Mouse (Mus musculus) forebrain, embryonic 16.5 days (tissue): ENCODE data around the gene Slc30a7. TPM values are rescaled to one million over a fixed set of nuclear protein-coding genes. Genes with fewer than 3 reads are reported as not detected.

ENCODE experiments used
- ATAC-seq: fragments of 200-750 bp; cut with Nextera tagmentation; 2 replicates; pipeline ENCODE4 v1.8.0; 2017; ENCODE audit warnings: mild to moderate bottlenecking, moderate library complexity
- H3K27ac ChIP-seq: fragments of 300-500 bp; sonication (generic); 2 replicates; pipeline ENCODE4 v1.5.1; 2014; ENCODE audit warnings: low read length, control low read depth
- H3K27me3 ChIP-seq: fragments of 300-500 bp; sonication (generic); replicated peaks from 2 replicates; pipeline ENCODE4 v1.6.1; 2014; ENCODE audit warnings: low read length; ENCODE audit not compliant: control insufficient read depth, insufficient read depth
- H3K36me3 ChIP-seq: fragments of 300-500 bp; sonication (generic); 2 replicates; pipeline ENCODE4 v1.6.1; 2014; ENCODE audit not compliant: control insufficient read depth, insufficient read depth
- H3K4me1 ChIP-seq: fragments of 300-500 bp; sonication (generic); replicated peaks from 2 replicates; pipeline ENCODE4 v1.6.1; 2014; ENCODE audit warnings: low read length; ENCODE audit not compliant: control insufficient read depth, insufficient read depth
- H3K4me2 ChIP-seq: fragments of 300-500 bp; sonication (generic); 2 replicates; pipeline ENCODE4 v1.6.1; 2014; ENCODE audit warnings: mild to moderate bottlenecking, low read length, control low read depth
- H3K4me3 ChIP-seq: fragments of 300-500 bp; sonication (generic); replicated peaks from 2 replicates; pipeline ENCODE4 v1.5.1; 2014; ENCODE audit warnings: mild to moderate bottlenecking, low read length, control low read depth
- H3K9ac ChIP-seq: fragments of 300-500 bp; sonication (generic); replicated peaks from 2 replicates; pipeline ENCODE4 v1.6.1; 2014; ENCODE audit warnings: low read depth, low read length, control low read depth
- H3K9me3 ChIP-seq: fragments of 300-500 bp; sonication (generic); 2 replicates; pipeline ENCODE4 v1.6.1; 2016; ENCODE audit warnings: low read length; ENCODE audit not compliant: control insufficient read depth
- WGBS: fragments of 180-500 bp; shearing (Covaris S2); extraction: QIAGEN DNeasy Blood & Tissue Kit; methylation state at CpG from one replicate; pipeline ENCODE4 v1.1.7; 2014; 5-methylcytosine and 5-hydroxymethylcytosine counted together
- polyA plus RNA-seq: library from polyadenylated mRNA; unstranded; fragments of >200 nt; fragmentation: Nextera tagmentation; extraction: Ambion mirVana; gene quantifications from 2 replicates; pipeline ENCODE4 v1.2.1, GENCODE M21; 2015

Slc30a7 gene
- polyA plus RNA-seq, 1 experiment from 2014 or later = 19.0 TPM

- Histone ChIP-seq H3K27ac (no peak overlapping the region), H3K4me2 (no peak overlapping the region), H3K9ac (no peak overlapping the region), H3K4me1 (no peaks in the 10 kb centered on the region), H3K4me3 (no peak overlapping the region), H3K9me3 (no peaks in the 10 kb centered on the region), H3K36me3 (peaks cover 3% of the 10 kb centered on the region), H3K27me3 (no peaks in the 10 kb centered on the region)
- peak; percentile 45; the same call in 1 of the 2 replicates for ATAC-seq
- 57% methylated on average over 5 of the region's 5 CpGs for WGBS
These were observed 17.5 kb upstream of the Slc30a7 start for GRCm38 (mm10) chr3:116024669-116025068.

GRCm38 (mm10) chr3:116024236-116024635 lies 17.0 kb upstream of the Slc30a7 start:
- no peak overlapping the region for H3K9ac ChIP-seq
- 94% methylated on average over 12 of the region's 12 CpGs for WGBS

GRCm38 (mm10) chr3:116019136-116019535 lies 11.9 kb upstream of the Slc30a7 start:
- ATAC-seq = no peak
- H3K9ac ChIP-seq = no peak overlapping the region
- no peaks in the 10 kb centered on the region for H3K9me3 ChIP-seq
- no peaks in the 10 kb centered on the region for H3K27me3 ChIP-seq
- H3K4me1 ChIP-seq = peaks cover 4% of the 10 kb centered on the region; the same call in 1 of the 2 replicates
- H3K4me3 ChIP-seq = no peak overlapping the region
- H3K36me3 ChIP-seq = no peaks in the 10 kb centered on the region
- WGBS = 93% methylated on average over 5 of the region's 5 CpGs
- H3K4me2 ChIP-seq = no peak overlapping the region
- H3K27ac ChIP-seq = no peak overlapping the region

More at GRCm38 (mm10) chr3:116024236-116024635, 17.0 kb upstream of the Slc30a7 start:
- no peak for ATAC-seq
- no peak overlapping the region for H3K4me2 ChIP-seq
- H3K27me3 ChIP-seq = no peaks in the 10 kb centered on the region
- no peaks in the 10 kb centered on the region for H3K4me1 ChIP-seq
- H3K4me3 ChIP-seq = no peak overlapping the region
- no peaks in the 10 kb centered on the region for H3K9me3 ChIP-seq
- H3K27ac ChIP-seq = no peak overlapping the region
- H3K36me3 ChIP-seq = peaks cover 3% of the 10 kb centered on the region

GRCm38 (mm10) chr3:116018606-116019005 lies 11.4 kb upstream of the Slc30a7 start:
- H3K36me3 ChIP-seq = no peaks in the 10 kb centered on the region
- H3K9ac ChIP-seq = no peak overlapping the region
- ATAC-seq = no peak
- H3K4me3 ChIP-seq = no peak overlapping the region
- no peak overlapping the region for H3K4me2 ChIP-seq
- no peaks in the 10 kb centered on the region for H3K9me3 ChIP-seq
- 66% methylated on average over 4 of the region's 4 CpGs for WGBS
- H3K27ac ChIP-seq = no peak overlapping the region
- H3K4me1 ChIP-seq = peaks cover 4% of the 10 kb centered on the region; the same call in 1 of the 2 replicates
- no peaks in the 10 kb centered on the region for H3K27me3 ChIP-seq

GRCm38 (mm10) chr3:116016116-116016515 lies 8.9 kb upstream of the Slc30a7 start:
- 73% methylated on average over 13 of the region's 13 CpGs for WGBS
- no peak overlapping the region for H3K9ac ChIP-seq
- no peak overlapping the region for H3K4me2 ChIP-seq
- H3K27me3 ChIP-seq = no peaks in the 10 kb centered on the region
- ATAC-seq = peak; percentile 80
- peaks cover 4% of the 10 kb centered on the region; the same call in 1 of the 2 replicates for H3K4me1 ChIP-seq
- no peaks in the 10 kb centered on the region for H3K9me3 ChIP-seq
- peak overlapping the region; percentile 56 for H3K27ac ChIP-seq
- no peak overlapping the region for H3K4me3 ChIP-seq
- no peaks in the 10 kb centered on the region for H3K36me3 ChIP-seq

GRCm38 (mm10) chr3:116014901-116015300 lies 7.7 kb upstream of the Slc30a7 start:
- WGBS = 95% methylated on average over 6 of the region's 6 CpGs
- ATAC-seq = no peak
- no peaks in the 10 kb centered on the region for H3K36me3 ChIP-seq
- no peak overlapping the region for H3K9ac ChIP-seq
- no peaks in the 10 kb centered on the region for H3K27me3 ChIP-seq
- H3K4me1 ChIP-seq = peaks cover 7% of the 10 kb centered on the region
- no peak overlapping the region for H3K27ac ChIP-seq
- H3K4me2 ChIP-seq = no peak overlapping the region
- no peaks in the 10 kb centered on the region for H3K9me3 ChIP-seq
- H3K4me3 ChIP-seq = no peak overlapping the region

GRCm38 (mm10) chr3:116009622-116010344 lies 2.6 kb upstream of the Slc30a7 start:
- 84% methylated on average over 17 of the region's 17 CpGs for WGBS
- Histone ChIP-seq H3K27ac (no peak overlapping the region), H3K27me3 (no peaks in the 10 kb centered on the region), H3K4me1 (peaks cover 28% of the 10 kb centered on the region), H3K9me3 (no peaks in the 10 kb centered on the region), H3K36me3 (no peaks in the 10 kb centered on the region), H3K9ac (no peak overlapping the region), H3K4me3 (no peak overlapping the region), H3K4me2 (no peak overlapping the region)
- no peak for ATAC-seq

- H3K4me3 ChIP-seq = peak overlapping the region; percentile 93
- peak; percentile 55 for ATAC-seq
- H3K9ac ChIP-seq = peak overlapping the region; percentile 84
- H3K36me3 ChIP-seq = peaks cover 5% of the 10 kb centered on the region; the same call in 1 of the 2 replicates
- WGBS = 0% methylated on average over 12 of the region's 12 CpGs
- H3K4me2 ChIP-seq = peak overlapping the region; percentile 74
- peaks cover 31% of the 10 kb centered on the region for H3K4me1 ChIP-seq
- H3K9me3 ChIP-seq = no peaks in the 10 kb centered on the region
- H3K27me3 ChIP-seq = no peaks in the 10 kb centered on the region
- peak overlapping the region; percentile 77 for H3K27ac ChIP-seq
These were observed 785 bp upstream of the Slc30a7 start for GRCm38 (mm10) chr3:116007941-116008440.

- Histone ChIP-seq H3K4me3 (peak overlapping the region; percentile 93), H3K9me3 (no peaks in the 10 kb centered on the region), H3K9ac (peak overlapping the region; percentile 84), H3K27ac (peak overlapping the region; percentile 77; the same call in 1 of the 2 replicates), H3K4me2 (peak overlapping the region; percentile 74), H3K27me3 (no peaks in the 10 kb centered on the region), H3K36me3 (peaks cover 5% of the 10 kb centered on the region; the same call in 1 of the 2 replicates), H3K4me1 (peaks cover 31% of the 10 kb centered on the region)
- ATAC-seq = no peak
- WGBS = 8% methylated on average over 12 of the region's 12 CpGs
These were observed 775 bp downstream of the Slc30a7 start for GRCm38 (mm10) chr3:116006284-116006977.
